Mouse (Mus musculus): ENCODE data around the gene Selenbp2.
"Not testable (repeated sequence)": the region's sequence is repeated elsewhere in the genome, so short reads cannot be mapped to it uniquely, and the experiment has no call there.

DNA sequence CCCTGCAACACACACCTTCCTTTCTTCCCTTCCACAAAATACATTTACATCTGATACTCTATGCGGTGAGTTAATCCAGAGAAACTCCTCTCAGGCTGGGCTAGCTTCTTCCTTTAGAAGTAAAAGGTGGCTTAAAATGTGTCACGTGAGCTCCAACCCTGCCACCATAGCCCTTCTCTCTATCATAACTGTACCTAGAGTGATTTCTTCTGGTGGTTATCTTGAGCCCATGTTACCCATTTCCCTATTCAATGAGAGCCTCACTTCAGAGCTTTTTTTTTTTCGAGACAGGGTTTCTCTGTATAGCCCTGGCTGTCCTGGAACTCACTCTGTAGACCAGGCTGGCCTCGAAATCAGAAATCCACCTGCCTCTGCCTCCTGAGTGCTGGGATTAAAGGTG lies 1.7 kb upstream of the Selenbp2 start:
- TF ChIP-seq POLR2A (IDR thresholded peaks at IDR 0.05; ENCODE audit: low read depth, low read length); CTCF (conservative IDR thresholded peaks at IDR 0.05; ENCODE audit: insufficient read depth, insufficient read length, low read depth, low read length): not testable (repeated sequence)
